8 mouse cellular contexts compared by ENCODE assay signal in genomic region chr19:46478826-46479225, GRCm38 (mm10). TPM values are rescaled to one million over a fixed set of nuclear protein-coding genes. Genes with fewer than 3 reads are reported as not detected.
DNase-seq lines count a peak whose midpoint lies in the region; ATAC-seq and TF ChIP-seq lines count a peak whose summit lies in the region.

No protein-coding gene starts in this region.

- TF ChIP-seq POLR2A in liver, adult 2 months (IDR thresholded peaks at IDR 0.05; ENCODE audit: extremely low read depth, insufficient read depth, low read length), result no peak

- no peak overlapping the region for H3K4me2 ChIP-seq in midbrain, postnatal 0 days (ENCODE audit: low read depth, low read length, poor library complexity, severe bottlenecking)
- H3K4me2 ChIP-seq in midbrain, embryonic 16.5 days (ENCODE audit: low read length), result no peak overlapping the region
- no peak overlapping the region for H3K4me2 ChIP-seq in stomach, embryonic 15.5 days

- no peak overlapping the region for H3K4me3 ChIP-seq in midbrain, postnatal 0 days (ENCODE audit: low read depth, low read length)
- H3K4me3 ChIP-seq in midbrain, embryonic 16.5 days (ENCODE audit: low read depth, low read length), result no peak overlapping the region
- H3K4me3 ChIP-seq in embryonic facial prominence, embryonic 10.5 days, result no peak overlapping the region
- H3K4me3 ChIP-seq in liver, adult 2 months (ENCODE audit: insufficient read depth, low read depth, low read length), result no peak overlapping the region
- H3K4me3 ChIP-seq in stomach, embryonic 15.5 days (replicated peaks), result no peak overlapping the region

- no peak for DNase-seq in midbrain, postnatal 0 days (ENCODE audit: low spot score)
- DNase-seq in embryonic facial prominence, embryonic 10.5 days (ENCODE audit: low spot score), result no peak
- DNase-seq in heart, postnatal 4 days, result peak; percentile 71
- DNase-seq in liver, adult 2 months (ENCODE audit: extremely low read depth, low read depth, low spot score), result peak; percentile 31
- no peak for DNase-seq in testis, postnatal 14 days (ENCODE audit: low spot score)
- no peak for DNase-seq in retina, embryonic 14.5 days (ENCODE audit: low spot score)

- H3K79me2 ChIP-seq in liver, adult 2 months (ENCODE audit: control insufficient read depth, insufficient read depth, low read length), result no peaks in the 10 kb centered on the region

- H3K9me3 ChIP-seq in midbrain, postnatal 0 days (ENCODE audit: low read length), result no peaks in the 10 kb centered on the region
- H3K9me3 ChIP-seq in midbrain, embryonic 16.5 days (replicated peaks; ENCODE audit: control insufficient read depth, low read length, poor library complexity, severe bottlenecking), result no peaks in the 10 kb centered on the region
- no peaks in the 10 kb centered on the region for H3K9me3 ChIP-seq in embryonic facial prominence, embryonic 10.5 days
- no peaks in the 10 kb centered on the region for H3K9me3 ChIP-seq in stomach, embryonic 15.5 days

- 0 out of 2 replicates have a peak overlapping the region, but pooled peaks have one; percentile 3 for H3K27ac ChIP-seq in midbrain, postnatal 0 days (ENCODE audit: low read depth, low read length)
- H3K27ac ChIP-seq in midbrain, embryonic 16.5 days (ENCODE audit: low read length), result no peak overlapping the region
- peak overlapping the region; percentile 69 for H3K27ac ChIP-seq in embryonic facial prominence, embryonic 10.5 days (replicated peaks)
- peak overlapping the region; percentile 50 for H3K27ac ChIP-seq in liver, adult 2 months (replicated peaks; ENCODE audit: insufficient read depth, low read depth, low read length)
- peak overlapping the region; percentile 92 for H3K27ac ChIP-seq in stomach, embryonic 15.5 days

- no peak for ATAC-seq in midbrain, postnatal 0 days (ENCODE audit: low FRiP score)
- no peak for ATAC-seq in midbrain, embryonic 16.5 days
- ATAC-seq in stomach, embryonic 15.5 days (ENCODE audit: insufficient read depth, low FRiP score, low read depth), result 0 out of 2 replicates have a peak, but pooled peaks have one; percentile 23

- no peaks in the 10 kb centered on the region for H3K27me3 ChIP-seq in midbrain, postnatal 0 days (ENCODE audit: insufficient read depth, low read length)
- H3K27me3 ChIP-seq in midbrain, embryonic 16.5 days (ENCODE audit: control insufficient read depth, insufficient read depth, low read depth, low read length), result no peaks in the 10 kb centered on the region
- H3K27me3 ChIP-seq in embryonic facial prominence, embryonic 10.5 days (replicated peaks; ENCODE audit: low read depth, poor library complexity, severe bottlenecking), result no peaks in the 10 kb centered on the region
- H3K27me3 ChIP-seq in liver, adult 2 months (ENCODE audit: control insufficient read depth, insufficient read depth, low read length), result no peaks in the 10 kb centered on the region
- no peaks in the 10 kb centered on the region for H3K27me3 ChIP-seq in stomach, embryonic 15.5 days (replicated peaks)

- TF ChIP-seq CTCF in midbrain, postnatal 0 days (IDR thresholded peaks at IDR 0.05), result no peak
- no peak for TF ChIP-seq CTCF in liver, adult 2 months (IDR thresholded peaks at IDR 0.05; ENCODE audit: low read depth, low read length)

- 73% methylated on average over 5 of the region's 5 CpGs for WGBS in midbrain, postnatal 0 days
- WGBS in midbrain, embryonic 16.5 days, result 81% methylated on average over 5 of the region's 5 CpGs
- WGBS in embryonic facial prominence, embryonic 10.5 days, result 68% methylated on average over 5 of the region's 5 CpGs
- WGBS in liver, adult 2 months, result 68% methylated on average over 5 of the region's 5 CpGs
- 26% methylated on average over 5 of the region's 5 CpGs for WGBS in stomach, embryonic 15.5 days

- H3K4me1 ChIP-seq in midbrain, postnatal 0 days (ENCODE audit: insufficient read depth, low read length), result 0 out of 2 replicates have a peak, but pooled peaks cover 3% of the 10 kb centered on the region
- H3K4me1 ChIP-seq in midbrain, embryonic 16.5 days (ENCODE audit: control insufficient read depth, insufficient read depth, low read length), result peaks cover 15% of the 10 kb centered on the region
- peaks cover 76% of the 10 kb centered on the region for H3K4me1 ChIP-seq in embryonic facial prominence, embryonic 10.5 days
- peaks cover 7% of the 10 kb centered on the region for H3K4me1 ChIP-seq in liver, adult 2 months (ENCODE audit: control insufficient read depth, insufficient read depth, low read length)
- peaks cover 67% of the 10 kb centered on the region for H3K4me1 ChIP-seq in stomach, embryonic 15.5 days

- no peak overlapping the region for H3K9ac ChIP-seq in midbrain, postnatal 0 days (replicated peaks; ENCODE audit: low read length, poor library complexity, severe bottlenecking)
- H3K9ac ChIP-seq in midbrain, embryonic 16.5 days (ENCODE audit: low read depth, low read length), result no peak overlapping the region
- no peak overlapping the region for H3K9ac ChIP-seq in liver, adult 2 months (ENCODE audit: low read depth, low read length)
- H3K9ac ChIP-seq in stomach, embryonic 15.5 days, result no peak overlapping the region

- peaks cover 15% of the 10 kb centered on the region for H3K36me3 ChIP-seq in midbrain, postnatal 0 days (ENCODE audit: insufficient read depth, low read length)
- H3K36me3 ChIP-seq in midbrain, embryonic 16.5 days (ENCODE audit: control insufficient read depth, insufficient read depth, low read length), result 0 out of 2 replicates have a peak, but pooled peaks cover 6% of the 10 kb centered on the region
- peaks cover 68% of the 10 kb centered on the region for H3K36me3 ChIP-seq in embryonic facial prominence, embryonic 10.5 days (replicated peaks)
- no peaks in the 10 kb centered on the region; the same call in 1 of the 2 replicates for H3K36me3 ChIP-seq in liver, adult 2 months (ENCODE audit: control insufficient read depth, insufficient read depth, low read length)
- H3K36me3 ChIP-seq in stomach, embryonic 15.5 days, result 0 out of 2 replicates have a peak, but pooled peaks cover 7% of the 10 kb centered on the region

RNA-seq across cellular contexts. Expression of gene Trim8, which starts 22.7 kb away (rescaled TPM):
- total RNA-seq in midbrain, postnatal 0 days (2014; rRNA removed), result 96.6 and 103 TPM in 2 replicates
- 27.8 and 30.4 TPM in 2 replicates for polyA plus RNA-seq in midbrain, postnatal 0 days (2015; fragmentation: Nextera tagmentation; extraction: Ambion mirVana)
- polyA plus RNA-seq in midbrain, embryonic 16.5 days (2015; fragmentation: Nextera tagmentation; extraction: Ambion mirVana), result 25.9 and 26.8 TPM in 2 replicates
- 19.5 and 20.9 TPM in 2 replicates for polyA plus RNA-seq in embryonic facial prominence, embryonic 10.5 days (2016; fragmentation: Nextera tagmentation; extraction: Ambion mirVana)
- 10 to 100 TPM; 50.1 to 53.8 TPM for total RNA-seq in heart, postnatal 4 days (2021)
- 7.3 and 9.9 TPM in 2 replicates for total RNA-seq in liver, adult 2 months (2014; rRNA removed)
- polyA plus RNA-seq in liver, adult 2 months (2012; rRNA removed), result 17.7 and 20.0 TPM in 2 replicates
- 20.4 and 20.9 TPM in 2 replicates for polyA plus RNA-seq in stomach, embryonic 15.5 days (2015; fragmentation: Nextera tagmentation; extraction: Ambion mirVana)

Comparison
In these comparisons a context has a peak if more than half of its experiments do, and no peak if none do; other contexts are left out.
1. DNase-seq: peak in heart, postnatal 4 days (single experiment) and liver, adult 2 months (single experiment); none in midbrain, postnatal 0 days (single experiment), embryonic facial prominence, embryonic 10.5 days (single experiment), testis, postnatal 14 days (single experiment) and retina, embryonic 14.5 days (single experiment).